Mouse (Mus musculus): ENCODE measurements around the gene C1qtnf2.

- TF ChIP-seq CTCF (IDR thresholded peaks at IDR 0.05; ENCODE audit: low read depth) (no peak), EP300 (optimal IDR thresholded peaks at IDR 0.05) (no peak)
Measured at GRCm38 (mm10) chr11:43474225-43474774, at the start of gene C1qtnf2.

Measured in stomach, postnatal 0 days (tissue).